Mouse (Mus musculus) mesoderm, embryonic 11.5 days (tissue): Measurements from ENCODE around the gene Apol7b.

Experiments
- DNase-seq: peaks from one replicate; pipeline ENCODE4 v3.0.0-alpha.2; 2012; ENCODE audit warnings: low read depth, low spot score

Gene Apol7b

GRCm38 (mm10) chr15:77384340-77385030 is 62.8 kb downstream of the Apol7b start:
- no peak for DNase-seq

- DNase-seq = no peak
Measured at GRCm38 (mm10) chr15:77382880-77383279, 64.4 kb downstream of the Apol7b start.

- no peak for DNase-seq
Measured at GRCm38 (mm10) chr15:77382271-77382850, 64.9 kb downstream of the Apol7b start.

- no peak for DNase-seq
Measured at GRCm38 (mm10) chr15:77381481-77381880, 65.8 kb downstream of the Apol7b start.

- no peak for DNase-seq
Measured at GRCm38 (mm10) chr15:77379921-77380320, 67.4 kb downstream of the Apol7b start.

- no peak for DNase-seq
Measured at GRCm38 (mm10) chr15:77377419-77377818, 69.9 kb downstream of the Apol7b start.

- no peak for DNase-seq
Measured at GRCm38 (mm10) chr15:77376920-77377319, 70.4 kb downstream of the Apol7b start.
